Mouse (Mus musculus) forebrain, embryonic 14.5 days (tissue): ENCODE data around the gene Gm10037. TPM values are rescaled to one million over a fixed set of nuclear protein-coding genes. Genes with fewer than 3 reads are reported as not detected.
"Not testable (repeated sequence)": the region's sequence is repeated elsewhere in the genome, so short reads cannot be mapped to it uniquely, and the experiment has no call there.

Source experiments
- ATAC-seq: fragments of 200-750 bp; cut with Nextera tagmentation; 2 replicates; pipeline ENCODE4 v1.8.0; 2017; ENCODE audit warnings: mild to moderate bottlenecking, moderate library complexity
- DNase-seq: peaks from one replicate; pipeline ENCODE4 v3.0.0-alpha.2; 2015; ENCODE audit warnings: low spot score
- H3K27ac ChIP-seq: fragments of 300-500 bp; sonication (generic); 2 replicates; pipeline ENCODE4 v1.5.1; 2014; ENCODE audit warnings: low read depth, mild to moderate bottlenecking, control low read depth, low read length, moderate library complexity
- H3K27me3 ChIP-seq: fragments of 300-500 bp; sonication (generic); replicated peaks from 2 replicates; pipeline ENCODE4 v1.6.1; 2014; ENCODE audit warnings: low read length, control low read depth, mixed read lengths; ENCODE audit not compliant: control insufficient read depth, insufficient read depth
- H3K36me3 ChIP-seq: fragments of 300-500 bp; sonication (generic); 2 replicates; pipeline ENCODE4 v1.6.1; 2014; ENCODE audit warnings: low read length, control low read depth; ENCODE audit not compliant: control insufficient read depth, insufficient read depth
- H3K4me1 ChIP-seq: fragments of 300-500 bp; sonication (generic); 2 replicates; pipeline ENCODE4 v1.6.1; 2014; ENCODE audit warnings: antibody characterized with exemption, low read length, control low read depth; ENCODE audit not compliant: control insufficient read depth, insufficient read depth
- H3K4me2 ChIP-seq: fragments of 300-500 bp; sonication (generic); 2 replicates; pipeline ENCODE4 v1.6.1; 2014; ENCODE audit warnings: mild to moderate bottlenecking, control low read depth, low read length
- H3K4me3 ChIP-seq: fragments of 300-500 bp; sonication (generic); 2 replicates; pipeline ENCODE4 v1.5.1; 2014; ENCODE audit warnings: low read depth, low read length, control low read depth
- H3K9ac ChIP-seq: fragments of 300-500 bp; sonication (generic); 2 replicates; pipeline ENCODE4 v1.6.1; 2014; ENCODE audit warnings: mild to moderate bottlenecking, low read length, control low read depth, moderate library complexity
- H3K9me3 ChIP-seq: fragments of 300-500 bp; sonication (generic); replicated peaks from 2 replicates; pipeline ENCODE4 v1.6.1; 2016; ENCODE audit warnings: low read length, control low read depth, mixed read lengths; ENCODE audit not compliant: control insufficient read depth
- WGBS: fragments of 180-500 bp; shearing (Covaris S2); extraction: QIAGEN DNeasy Blood & Tissue Kit; methylation state at CpG from one replicate; pipeline ENCODE4 v1.1.7; 2014; 5-methylcytosine and 5-hydroxymethylcytosine counted together
- polyA plus RNA-seq: library from polyadenylated mRNA; unstranded; fragments of >200 nt; fragmentation: Nextera tagmentation; extraction: Ambion mirVana; gene quantifications from 2 replicates; pipeline ENCODE4 v1.2.1, GENCODE M21; 2014

Gene Gm10037
- polyA plus RNA-seq, 1 experiment from 2014 or later: 4.9 TPM

DNA sequence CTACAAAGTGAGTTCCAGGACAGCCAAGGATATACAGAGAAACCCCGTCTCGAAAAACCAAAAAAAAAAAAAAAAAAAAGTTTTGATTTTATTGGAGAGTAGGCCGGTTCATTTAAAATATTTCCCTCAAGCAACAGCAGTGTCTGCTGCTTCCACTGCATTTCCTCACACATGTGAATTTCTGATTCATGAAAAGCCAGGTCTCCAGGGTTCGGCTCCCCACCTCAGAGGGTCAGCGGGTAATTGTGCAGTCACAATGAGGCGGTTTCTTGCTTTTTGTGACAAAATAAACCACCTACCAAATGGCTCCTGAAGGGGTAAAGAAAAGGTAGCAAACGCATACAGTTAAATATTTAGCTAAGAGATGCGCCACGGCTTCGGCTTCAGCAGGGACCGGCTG is 32.1 kb downstream of the Gm10037 start, which contains the start of gene BC048507:
Gene BC048507 (plus strand): TSS at position 301 of the 400 bp plus-strand sequence.
- H3K9me3 ChIP-seq: no peaks in the 10 kb centered on the region
- H3K27me3 ChIP-seq: no peaks in the 10 kb centered on the region
- H3K4me3 ChIP-seq: no peak within 1 kb of the TSS
- H3K36me3 ChIP-seq: no peaks in the 10 kb centered on the region
- no peak within 1 kb of the TSS for H3K4me2 ChIP-seq
- H3K4me1 ChIP-seq: no peaks in the 10 kb centered on the region
- ATAC-seq (no peak), DNase-seq (no peak)
- WGBS: 88% methylated on average over 11 of the region's 11 CpGs
- H3K9ac ChIP-seq: no peak within 1 kb of the TSS
- no peak within 1 kb of the TSS for H3K27ac ChIP-seq

- no peaks in the 10 kb centered on the region for H3K27me3 ChIP-seq
- H3K4me3 ChIP-seq: no peak overlapping the region
- no peaks in the 10 kb centered on the region for H3K36me3 ChIP-seq
- H3K9ac ChIP-seq: no peak overlapping the region
- DNase-seq: peak; percentile 85
- H3K4me1 ChIP-seq: no peaks in the 10 kb centered on the region
- peak; percentile 91 for ATAC-seq
- WGBS: 2% methylated on average over 5 of the region's 5 CpGs
- H3K4me2 ChIP-seq: no peak overlapping the region
- no peaks in the 10 kb centered on the region for H3K9me3 ChIP-seq
- H3K27ac ChIP-seq: no peak overlapping the region
These were observed 34.0 kb downstream of the Gm10037 start for GRCm38 (mm10) chr13:67864764-67865350.

DNA sequence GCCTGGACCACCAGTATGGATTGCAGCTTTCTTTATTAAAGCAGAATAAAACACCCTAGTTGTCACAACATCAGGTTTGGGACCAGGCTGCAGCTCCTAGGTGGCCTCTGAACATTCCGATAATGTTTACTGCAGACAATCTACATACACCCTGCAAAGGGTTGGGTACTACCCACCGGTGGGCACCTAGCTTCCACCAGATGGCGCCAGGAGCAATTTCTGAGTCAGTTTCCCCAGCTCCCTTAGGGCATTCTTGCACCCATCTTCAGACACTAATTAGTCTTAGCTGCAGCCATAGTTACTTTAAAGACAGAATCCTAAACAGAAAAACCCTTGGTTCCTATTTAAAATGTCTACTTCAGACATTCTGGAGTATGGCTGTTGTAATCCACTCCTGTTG is 37.0 kb downstream of the Gm10037 start:
- no peak for ATAC-seq
- Histone ChIP-seq H3K27me3 (no peaks in the 10 kb centered on the region), H3K27ac (no peak overlapping the region), H3K4me2 (no peak overlapping the region), H3K9ac (no peak overlapping the region), H3K9me3 (0 out of 2 replicates have a peak, but pooled peaks cover 2% of the 10 kb centered on the region), H3K4me3 (no peak overlapping the region), H3K36me3 (no peaks in the 10 kb centered on the region), H3K4me1 (no peaks in the 10 kb centered on the region)
- peak; percentile 36 for DNase-seq
- 35% methylated on average over 3 of the region's 3 CpGs for WGBS

DNA sequence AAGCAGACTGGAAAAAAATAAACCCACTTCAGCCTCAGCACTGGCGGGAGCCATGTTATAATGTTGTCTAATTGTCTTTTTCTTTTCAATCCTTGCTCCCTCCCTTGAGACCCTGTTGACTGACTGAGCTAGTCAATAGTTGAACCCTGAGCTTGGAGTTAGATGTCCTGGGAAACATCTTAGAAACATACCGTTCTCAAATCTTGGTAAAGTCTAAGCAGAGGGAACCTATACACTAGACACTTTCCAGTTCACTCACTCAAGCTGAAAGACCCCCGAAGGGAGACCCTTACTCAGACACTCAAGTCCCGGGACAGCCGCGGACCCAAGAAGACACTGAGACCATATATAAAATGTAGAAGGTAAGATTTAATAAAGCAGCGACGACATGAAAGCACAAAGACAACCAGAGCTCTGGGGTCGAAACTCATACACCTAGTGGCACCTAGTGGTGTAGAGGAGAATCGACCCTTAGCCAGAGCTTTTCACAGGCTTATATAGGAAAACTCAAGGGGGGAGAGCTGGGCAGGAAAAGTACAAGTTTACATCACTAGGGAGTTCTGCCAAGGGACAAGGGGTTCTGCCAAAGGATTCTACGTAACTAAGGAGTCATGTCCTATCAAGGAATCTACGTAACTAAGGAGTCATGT is 45.3 kb downstream of the Gm10037 start:
- not testable (repeated sequence) for DNase-seq, H3K4me2 ChIP-seq
- WGBS: 38% methylated on average over 7 of the region's 12 CpGs

GRCm38 (mm10) chr13:67876699-67877254 is 45.9 kb downstream of the Gm10037 start:
- WGBS: 68% methylated on average over 6 of the region's 7 CpGs
- DNase-seq: no peak
- ATAC-seq: no peak
- Histone ChIP-seq H3K27me3 (no peaks in the 10 kb centered on the region), H3K4me1 (no peaks in the 10 kb centered on the region), H3K36me3 (no peaks in the 10 kb centered on the region), H3K4me2 (no peak overlapping the region), H3K9ac (no peak overlapping the region), H3K9me3 (no peaks in the 10 kb centered on the region), H3K27ac (no peak overlapping the region), H3K4me3 (no peak overlapping the region)

More for the DNA sequence above, 45.3 kb downstream of the Gm10037 start:
- peak; percentile 55; the same call in 1 of the 2 replicates for ATAC-seq
- H3K27me3 ChIP-seq, H3K36me3 ChIP-seq, H3K4me3 ChIP-seq, H3K9me3 ChIP-seq, H3K4me1 ChIP-seq, H3K27ac ChIP-seq, H3K9ac ChIP-seq: not testable (repeated sequence)

DNA sequence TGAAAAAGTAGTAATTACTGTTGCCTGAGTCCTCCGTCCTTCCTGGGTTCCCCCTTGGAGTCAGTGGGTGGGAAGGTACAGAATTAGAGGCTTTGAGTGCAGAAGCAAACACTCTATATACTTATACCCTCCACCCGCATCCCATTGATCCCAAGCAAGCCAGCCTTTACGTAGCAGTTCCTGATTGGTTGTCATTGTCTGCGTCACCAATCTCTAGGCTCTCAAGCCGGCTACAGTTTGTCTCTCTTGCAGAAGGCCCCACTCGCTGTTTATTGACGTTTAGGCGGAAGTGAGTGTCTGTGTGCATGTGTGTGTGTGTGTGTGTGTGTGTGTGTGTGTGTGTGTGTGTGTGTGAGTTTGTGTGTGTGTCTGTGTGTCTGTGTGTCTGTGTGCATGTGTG is 53.1 kb downstream of the Gm10037 start:
- WGBS: 86% methylated on average over 8 of the region's 8 CpGs
- H3K9ac ChIP-seq: no peak overlapping the region

More for the DNA sequence above, 53.1 kb downstream of the Gm10037 start:
- Histone ChIP-seq H3K4me3 (no peak overlapping the region), H3K4me2 (no peak overlapping the region), H3K9me3 (no peaks in the 10 kb centered on the region), H3K36me3 (no peaks in the 10 kb centered on the region), H3K4me1 (no peaks in the 10 kb centered on the region), H3K27ac (no peak overlapping the region), H3K27me3 (no peaks in the 10 kb centered on the region)
- DNase-seq (no peak), ATAC-seq (no peak)

Other genes with a start within 250 kb of the Gm10037 start
- gene Zfp729b, start 221.4 kb upstream of the Gm10037 start, polyA plus RNA-seq: 7.1 and 7.3 TPM in 2 replicates
- gene Gm49345, start 193.3 kb upstream of the Gm10037 start, polyA plus RNA-seq: 0.54 TPM in 1 of 2 replicates, not detected in the other
- gene Zfp729a, start 193.3 kb upstream of the Gm10037 start, polyA plus RNA-seq: 3.9 and 5.3 TPM in 2 replicates
- 9.9 and 15.0 TPM in 2 replicates for gene Zfp738, start 144.0 kb upstream of the Gm10037 start, polyA plus RNA-seq
- gene Zfp65, start 101.9 kb upstream of the Gm10037 start, polyA plus RNA-seq: 4.4 and 5.6 TPM in 2 replicates
- 9.8 and 11.8 TPM in 2 replicates for gene Zfp85, start 75.9 kb upstream of the Gm10037 start, polyA plus RNA-seq
- 4.0 TPM in 2 replicates for gene Zfp493, start 51.4 kb upstream of the Gm10037 start, polyA plus RNA-seq
- 13.9 and 14.0 TPM in 2 replicates for gene Zfp273, start 17.4 kb upstream of the Gm10037 start, polyA plus RNA-seq
- not detected in 2 replicates for gene BC048507, start 32.2 kb downstream of the Gm10037 start, polyA plus RNA-seq